9 mouse cellular contexts compared by ENCODE assay signal in genomic region chr12:86984194-86984555, GRCm38 (mm10). TPM values are rescaled to one million over a fixed set of nuclear protein-coding genes. Genes with fewer than 3 reads are reported as not detected.
DNase-seq lines count a peak whose midpoint lies in the region; ATAC-seq and TF ChIP-seq lines count a peak whose summit lies in the region.
"Had no signal": no experiment of that assay in that cellular context is flagged by ENCODE, and none has a peak within 500 bp of the region (broad histone marks: within the 10 kb centered on the region; RNA-seq: fewer than 3 reads in every experiment).

No protein-coding gene starts in this region.

- 7% methylated on average over 6 of the region's 6 CpGs for WGBS in hindbrain, embryonic 12.5 days

- no peak for TF ChIP-seq CTCF in left cerebral cortex, adult 2 months (IDR thresholded peaks at IDR 0.05)

- H3K4me3 ChIP-seq in left cerebral cortex, adult 2 months: no peak overlapping the region
- no peak overlapping the region for H3K4me3 ChIP-seq in hindbrain, embryonic 12.5 days

- H3K36me3 ChIP-seq in hindbrain, embryonic 12.5 days: no peaks in the 10 kb centered on the region

- H3K4me1 ChIP-seq in hindbrain, embryonic 12.5 days: peaks cover 17% of the 10 kb centered on the region

- H3K9ac ChIP-seq in hindbrain, embryonic 12.5 days: no peak overlapping the region

- H3K27ac ChIP-seq in left cerebral cortex, adult 2 months: 0 out of 2 replicates have a peak overlapping the region, but pooled peaks have one; percentile 48
- H3K27ac ChIP-seq in hindbrain, embryonic 12.5 days: no peak overlapping the region

- peaks cover 90% of the 10 kb centered on the region for H3K27me3 ChIP-seq in hindbrain, embryonic 12.5 days

- H3K9me3 ChIP-seq in hindbrain, embryonic 12.5 days (replicated peaks): no peaks in the 10 kb centered on the region

- intact Hi-C loops in left cerebral cortex, adult 2 months (cut with DNase I): no loop called here
- intact Hi-C loops in left cerebral cortex, postnatal 4 days (cut with DNase I): no loop called here

- DNase-seq in left cerebral cortex, adult 2 months (ENCODE audit: extremely low spot score in 1 of 2, low spot score in 2 of 2): peak in 1 of 2 experiments; percentile 14
- no peak for DNase-seq in left cerebral cortex, postnatal 4 days
- DNase-seq in adrenal gland, adult 18-20 months (ENCODE audit: low spot score in 2 of 2): peak; percentile 32 to 50
- peak; percentile 65 for DNase-seq in mesoderm, embryonic 11.5 days (ENCODE audit: low read depth, low spot score)
- DNase-seq in frontal cortex, postnatal 36 days (ENCODE audit: low spot score in 2 of 2): no peak
- no peak for DNase-seq in spleen, postnatal 4 days (ENCODE audit: low spot score in 2 of 2)

- peak overlapping the region; percentile 49 for H3K4me2 ChIP-seq in hindbrain, embryonic 12.5 days (replicated peaks)

- peak; percentile 7; the same call in 1 of the 2 replicates for ATAC-seq in hindbrain, embryonic 12.5 days (ENCODE audit: low FRiP score)
- ATAC-seq in monocyte, adult 5-6 weeks (replicated peaks; ENCODE audit: insufficient number of reproducible peaks, low FRiP score, low TSS enrichment, poor library complexity, severe bottlenecking): no peak

RNA-seq across cellular contexts. Expression of gene Zdhhc22, which starts 6.1 kb away (rescaled TPM):
- total RNA-seq in left cerebral cortex, adult 2 months (2021): 10 to 100 TPM; 59.1 to 61.3 TPM
- total RNA-seq in left cerebral cortex, postnatal 4 days (2021): 10 to 100 TPM; 15.8 to 19.0 TPM
- 1 to 10 TPM; 1.0 to 2.2 TPM for total RNA-seq in adrenal gland, adult 18-20 months (2021)
- polyA plus RNA-seq in hindbrain, embryonic 12.5 days (2016; fragmentation: Nextera tagmentation; extraction: Ambion mirVana): 2.9 and 3.7 TPM in 2 replicates
- total RNA-seq in monocyte, adult 5-6 weeks (2017): 0.38 TPM in 1 of 3 replicates, not detected in the others
- total RNA-seq: liver, adult 2 months had no signal
- polyA plus RNA-seq: liver, adult 2 months had no signal

RNA-seq across cellular contexts. Expression of gene Tmem63c, which starts 37.0 kb away (rescaled TPM):
- total RNA-seq in left cerebral cortex, adult 2 months (2021): 10 to 100 TPM; 41.7 to 43.8 TPM
- total RNA-seq in left cerebral cortex, postnatal 4 days (2021): 10 to 100 TPM; 29.5 to 30.1 TPM
- total RNA-seq in adrenal gland, adult 18-20 months (2021): 1 to 10 TPM; 1.6 TPM
- 1.8 and 2.3 TPM in 2 replicates for polyA plus RNA-seq in hindbrain, embryonic 12.5 days (2016; fragmentation: Nextera tagmentation; extraction: Ambion mirVana)
- not detected in 3 replicates for total RNA-seq in monocyte, adult 5-6 weeks (2017)
- total RNA-seq: liver, adult 2 months had no signal
- polyA plus RNA-seq: liver, adult 2 months had no signal

RNA-seq across cellular contexts. Expression of gene Cipc, which starts 37.3 kb away (rescaled TPM):
- 10 to 100 TPM; 79.8 to 91.6 TPM for total RNA-seq in left cerebral cortex, adult 2 months (2021)
- 10 to 100 TPM; 56.9 to 60.6 TPM for total RNA-seq in left cerebral cortex, postnatal 4 days (2021)
- 10 to 100 TPM; 21.8 to 28.5 TPM for total RNA-seq in adrenal gland, adult 18-20 months (2021)
- 41.1 and 46.9 TPM in 2 replicates for polyA plus RNA-seq in hindbrain, embryonic 12.5 days (2016; fragmentation: Nextera tagmentation; extraction: Ambion mirVana)
- 25.1 to 34.7 TPM (median 25.9 TPM) in 3 replicates for total RNA-seq in monocyte, adult 5-6 weeks (2017)

Comparison
In these comparisons a context has a peak if more than half of its experiments do, and no peak if none do; other contexts are left out.
1. DNase-seq: peak in adrenal gland, adult 18-20 months (2 of 2) and mesoderm, embryonic 11.5 days (single experiment); none in left cerebral cortex, postnatal 4 days (single experiment), frontal cortex, postnatal 36 days (0 of 2) and spleen, postnatal 4 days (0 of 2).
2. RNA of gene Zdhhc22, which starts 6.1 kb away (total RNA-seq): 59.1 to 61.3 TPM in left cerebral cortex, adult 2 months and 15.8 to 19.0 TPM in left cerebral cortex, postnatal 4 days; 1.0 to 2.2 TPM in adrenal gland, adult 18-20 months and 0.38 TPM in monocyte, adult 5-6 weeks; every median in the first group is over 4 times any median in the second.
3. RNA of gene Tmem63c, which starts 37.0 kb away (total RNA-seq): 41.7 to 43.8 TPM in left cerebral cortex, adult 2 months and 29.5 to 30.1 TPM in left cerebral cortex, postnatal 4 days; 1.6 TPM in adrenal gland, adult 18-20 months and not detected in monocyte, adult 5-6 weeks; every median in the first group is over 10 times any median in the second.